Mouse (Mus musculus) stomach, postnatal 0 days (tissue): ENCODE measurements around the gene Olfr370.

Experiments used
- CTCF ChIP-seq: IDR thresholded peaks from 2 replicates; pipeline ENCODE4 v1.5.1; 2016; ENCODE audit warnings: antibody characterized with exemption, low read depth, mild to moderate bottlenecking, moderate library complexity
- EP300 ChIP-seq: optimal IDR thresholded peaks from 2 replicates; pipeline ENCODE3; 2016; ENCODE audit warnings: antibody characterized with exemption

DNA sequence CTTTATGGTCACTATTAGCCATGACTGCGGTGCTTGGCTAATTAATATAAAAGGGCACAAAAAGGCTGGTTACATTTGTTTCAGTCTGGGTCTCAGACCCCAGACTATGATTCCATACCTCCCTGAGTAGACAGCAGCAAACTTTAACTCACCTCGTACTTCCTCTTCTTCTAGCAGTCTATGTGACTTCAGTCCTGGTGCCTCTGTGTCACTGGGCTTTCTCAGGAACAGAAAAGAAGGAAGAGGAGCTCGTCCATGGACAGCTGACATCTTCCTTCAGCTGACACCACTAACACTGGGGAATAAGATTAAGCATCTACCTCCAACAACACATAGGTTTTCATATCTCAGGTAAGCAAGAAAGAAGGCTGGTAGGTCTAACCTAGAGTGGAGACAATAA is at the start of gene Olfr370:
- TF ChIP-seq CTCF (no peak), EP300 (no peak)
